Mouse (Mus musculus) spleen, postnatal 4 days (tissue): ENCODE measurements around the gene Ppat.

Experiments used
- DNase-seq, 2 experiments: peaks; one replicate each; pipeline ENCODE4 v3.0.0; 2022; ENCODE audit warnings: low spot score in 2 of 2

Gene Ppat

DNA sequence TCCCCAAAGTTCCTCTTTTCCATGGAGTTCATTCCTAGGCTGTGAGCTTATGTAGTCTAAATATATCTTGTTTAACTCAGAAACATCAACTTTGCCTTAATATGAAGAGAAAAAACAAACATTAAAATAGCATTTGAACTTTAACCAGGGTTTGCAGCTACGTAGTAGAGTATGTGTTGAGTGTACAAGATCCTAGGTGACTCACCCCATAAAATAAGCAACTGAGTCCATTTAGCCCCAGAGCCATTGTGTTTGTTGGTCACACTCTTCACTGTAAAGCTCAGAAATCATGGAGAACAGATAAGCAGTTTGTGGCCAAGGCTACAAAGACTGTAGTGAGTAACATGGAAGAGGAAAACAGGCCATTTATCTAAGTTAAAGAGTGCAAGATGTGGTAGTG lies 67.3 kb downstream of the Ppat start:
- DNase-seq: no peak

DNA sequence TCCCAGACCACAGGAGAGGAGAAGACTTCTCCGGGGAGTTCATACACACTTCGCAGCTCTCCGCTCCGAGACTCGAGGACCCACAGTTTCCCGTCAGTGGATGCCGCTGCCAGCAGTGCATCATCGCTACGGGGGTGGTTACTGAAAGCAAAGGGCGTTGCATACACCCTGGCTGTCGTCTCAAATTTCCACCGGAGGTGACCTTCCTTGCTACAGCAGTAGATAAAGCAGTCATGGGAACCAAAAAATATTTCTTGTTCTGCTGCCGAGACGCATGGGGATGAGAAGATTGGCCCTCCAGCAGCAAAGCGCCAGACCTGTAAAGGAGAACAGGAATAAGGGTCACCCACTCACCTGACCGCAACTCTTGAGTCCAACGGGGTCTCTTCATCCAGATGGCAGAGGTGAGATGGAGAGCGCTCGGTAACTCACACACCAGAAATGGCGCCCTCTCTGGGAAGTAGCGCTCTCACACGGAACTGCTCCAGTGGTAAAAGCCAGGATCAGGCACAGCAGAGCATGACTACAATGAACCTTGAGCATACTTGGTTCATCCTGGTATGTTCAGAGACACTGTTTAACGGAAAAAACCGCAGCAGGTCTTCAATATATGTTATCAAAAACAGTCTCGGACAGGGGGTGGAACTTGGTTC lies 75.1 kb downstream of the Ppat start:
- DNase-seq: no peak

DNA sequence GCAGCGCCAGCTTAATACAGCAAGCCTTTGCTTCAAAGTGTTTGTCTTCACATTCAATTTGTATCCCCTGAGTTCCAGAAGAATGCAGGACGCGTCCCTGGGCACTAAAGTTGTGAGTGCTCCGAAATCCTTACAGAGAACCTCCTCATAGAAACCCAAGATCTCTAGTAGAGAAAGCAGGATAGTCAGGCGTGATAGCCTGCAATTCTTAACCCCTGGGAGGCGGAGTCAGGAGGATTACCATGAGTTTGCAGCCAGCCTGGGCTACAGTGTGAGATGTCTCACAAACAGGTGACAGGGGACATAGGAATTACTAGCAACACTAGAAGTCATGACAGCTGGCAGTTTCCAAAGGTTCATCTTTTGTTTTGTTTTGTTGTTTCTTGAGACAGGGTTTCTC lies 81.8 kb downstream of the Ppat start:
- DNase-seq: no peak

- DNase-seq: no peak
Observed at GRCm38 (mm10) chr5:76868693-76869286, 82.6 kb downstream of the Ppat start.

- no peak for DNase-seq
Observed at GRCm38 (mm10) chr5:76866819-76867218, 84.6 kb downstream of the Ppat start.
